8 mouse cellular contexts compared by ENCODE assay signal in the genomic region with DNA sequence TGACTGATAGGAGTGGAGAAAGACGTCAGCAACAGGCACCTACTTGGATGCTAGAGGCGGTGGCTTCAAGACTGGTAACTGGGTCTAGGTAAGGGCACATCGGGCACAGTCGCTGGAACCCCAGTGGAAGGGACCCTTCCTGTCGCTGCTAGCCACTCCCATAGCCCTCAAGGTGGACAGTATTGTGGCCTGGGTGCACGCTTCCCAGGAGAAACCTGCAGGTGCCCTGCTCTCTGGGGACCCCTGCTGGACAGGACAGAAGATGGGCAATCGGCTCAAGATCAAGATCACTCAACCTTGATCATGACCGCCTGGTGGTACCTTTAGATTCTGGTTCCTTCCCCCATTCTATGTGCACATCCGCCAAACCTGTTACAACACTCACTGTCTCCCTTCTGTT. TPM values are rescaled to one million over a fixed set of nuclear protein-coding genes. Genes with fewer than 3 reads are reported as not detected.
DNase-seq lines count a peak whose midpoint lies in the region.

No protein-coding gene starts in this region.

- H3K9me3 ChIP-seq in forebrain, embryonic 10.5 days = peaks cover 3% of the 10 kb centered on the region; the same call in 1 of the 2 replicates

- WGBS in forebrain, embryonic 10.5 days = 55% methylated on average over 9 of the region's 9 CpGs

- H3K36me3 ChIP-seq in forebrain, embryonic 10.5 days (replicated peaks) = no peaks in the 10 kb centered on the region

- H3K4me1 ChIP-seq in forebrain, embryonic 10.5 days = peaks cover 5% of the 10 kb centered on the region; the same call in 1 of the 2 replicates

- no peak overlapping the region for H3K27ac ChIP-seq in forebrain, embryonic 10.5 days

- peak; percentile 45 for DNase-seq in gastrocnemius, postnatal 10 days
- DNase-seq in gastrocnemius, postnatal 4 days (ENCODE audit: low spot score in 2 of 2) = no peak
- DNase-seq in 3T3-L1 (ENCODE audit: low read depth, low spot score) (peak; percentile 31), MN1 (ENCODE audit: low spot score) (peak; percentile 22)
- peak; percentile 74 to 78 for DNase-seq in kidney, postnatal 25 days
- peak; percentile 55 for DNase-seq in thymus, postnatal 14 days
- DNase-seq in forebrain, embryonic 10.5 days (ENCODE audit: extremely low spot score, low spot score) = no peak
- no peak for DNase-seq in left cerebral cortex, adult 9 months (ENCODE audit: low spot score in 2 of 2)

- H3K4me3 ChIP-seq in forebrain, embryonic 10.5 days = no peak overlapping the region

- 0 out of 2 replicates have a peak, but pooled peaks cover 12% of the 10 kb centered on the region for H3K27me3 ChIP-seq in forebrain, embryonic 10.5 days (ENCODE audit: poor library complexity, severe bottlenecking)

RNA-seq across cellular contexts. Expression of gene Cnnm2, which starts 6.3 kb away (rescaled TPM):
- total RNA-seq in gastrocnemius, postnatal 10 days (2021) = 1 to 10 TPM; 3.6 to 4.5 TPM
- total RNA-seq in gastrocnemius, postnatal 4 days (2021) = 1 to 10 TPM; 5.9 to 6.5 TPM
- 1.3 and 1.7 TPM in 2 replicates for polyA plus RNA-seq in forebrain, embryonic 10.5 days (2016; fragmentation: Nextera tagmentation; extraction: Ambion mirVana)

RNA-seq across cellular contexts. Expression of gene As3mt, which starts 47.8 kb away (rescaled TPM):
- total RNA-seq in gastrocnemius, postnatal 10 days (2021) = 10 to 100 TPM; 66.4 to 71.2 TPM
- 10 to 100 TPM; 51.0 to 56.2 TPM for total RNA-seq in gastrocnemius, postnatal 4 days (2021)
- 23.9 and 27.3 TPM in 2 replicates for polyA plus RNA-seq in forebrain, embryonic 10.5 days (2016; fragmentation: Nextera tagmentation; extraction: Ambion mirVana)

Comparison
In these comparisons a context has a peak if more than half of its experiments do, and no peak if none do; other contexts are left out.
1. DNase-seq: peak in gastrocnemius, postnatal 10 days (single experiment), 3T3-L1 (single experiment), MN1 (single experiment), kidney, postnatal 25 days (2 of 2) and thymus, postnatal 14 days (single experiment); none in gastrocnemius, postnatal 4 days (0 of 2), forebrain, embryonic 10.5 days (single experiment) and left cerebral cortex, adult 9 months (0 of 2).